Mouse (Mus musculus) frontal cortex, postnatal 25 days (tissue): Measurements from ENCODE around the gene Trpm8.

Experiments used
- DNase-seq, 2 experiments: peaks; one replicate each; pipeline ENCODE4 v3.0.0; 2022; ENCODE audit warnings: low spot score in 2 of 2

Gene Trpm8

DNA sequence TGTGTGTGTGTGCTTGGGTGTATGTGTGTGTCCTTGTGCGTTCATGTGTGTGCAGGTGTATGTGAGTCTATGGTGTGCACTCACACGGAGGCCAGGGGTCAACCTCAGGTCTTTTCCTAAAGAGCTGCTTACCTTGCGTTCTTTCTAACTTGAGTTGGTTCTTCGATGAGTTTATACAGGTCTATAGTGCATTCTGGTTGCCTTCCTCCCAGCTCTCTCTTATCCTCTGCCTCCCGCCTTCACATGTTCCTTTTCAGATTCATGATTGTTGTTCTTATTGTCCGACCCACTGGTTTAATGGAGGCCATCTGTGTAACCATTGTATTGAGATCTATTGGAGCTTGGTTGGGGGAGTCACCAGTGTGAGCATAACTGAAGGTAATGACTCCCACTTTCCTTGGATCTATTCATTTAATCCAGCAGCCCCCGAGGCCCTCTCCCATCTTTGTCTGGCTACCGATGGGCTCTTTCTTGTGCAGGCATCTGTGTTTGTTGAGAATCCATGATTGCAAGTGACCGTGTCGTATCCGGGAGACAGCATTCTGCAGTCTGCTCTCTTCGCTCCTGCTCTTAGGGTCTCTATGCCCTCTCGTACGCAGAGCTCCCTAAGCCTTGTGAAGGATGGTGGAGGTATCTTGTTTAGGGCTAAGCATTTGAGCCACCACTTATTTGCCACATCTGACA is 24.7 kb downstream of the Trpm8 start:
- no peak for DNase-seq

DNA sequence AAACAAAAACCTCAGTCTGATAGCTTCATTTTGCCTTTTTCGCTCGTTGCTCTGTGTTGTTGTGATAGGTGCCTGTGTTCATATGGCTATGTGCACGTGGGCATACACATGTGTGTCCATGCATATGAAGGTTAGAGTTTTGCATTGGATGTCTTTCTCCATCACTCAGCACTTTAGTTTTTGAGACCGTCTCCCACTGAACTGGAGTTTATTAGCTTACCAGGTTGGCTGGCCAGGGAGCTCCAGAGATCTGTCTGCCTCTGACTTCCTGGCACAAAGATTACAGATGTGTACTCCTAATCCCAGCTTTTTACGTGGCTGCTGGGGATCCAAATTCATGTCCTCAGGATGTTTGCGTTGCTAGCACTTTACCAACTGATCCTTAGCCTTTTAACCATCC is 26.3 kb downstream of the Trpm8 start:
- DNase-seq: no peak

DNA sequence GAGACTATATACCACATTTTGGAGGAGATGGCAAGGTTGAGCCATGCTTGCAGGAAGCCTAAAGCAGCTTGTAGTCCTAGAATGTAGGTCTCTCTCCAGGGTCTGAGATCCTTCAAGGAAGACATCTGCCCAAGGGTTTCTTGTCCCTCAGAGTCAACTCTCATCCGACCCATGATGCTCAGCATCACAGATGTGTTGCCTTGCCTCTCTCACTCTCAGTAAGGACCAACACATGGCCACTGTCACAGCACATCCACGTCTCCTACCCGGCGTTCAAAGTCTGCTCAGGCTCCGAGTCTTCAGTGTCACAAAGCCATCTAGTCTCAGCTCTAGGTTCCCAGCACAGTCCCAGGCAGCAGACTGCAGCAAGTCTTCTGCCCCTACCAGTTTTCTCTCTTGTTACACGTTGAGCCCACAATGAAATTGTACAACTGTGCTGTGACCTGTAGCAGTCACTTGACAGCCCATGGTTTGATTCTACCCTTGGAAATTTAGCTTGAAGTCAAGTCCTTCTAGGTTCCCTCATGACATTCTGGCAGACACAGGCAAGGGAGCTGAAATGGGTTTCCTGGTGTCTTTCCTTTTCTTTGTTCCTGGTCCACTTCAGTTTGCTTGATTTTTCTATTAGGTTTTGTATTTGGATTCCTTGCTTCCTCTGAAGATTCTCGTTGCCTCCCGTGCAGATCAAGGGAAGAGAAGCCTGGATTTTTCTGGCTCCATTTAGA is 27.0 kb downstream of the Trpm8 start:
- DNase-seq: no peak

DNA sequence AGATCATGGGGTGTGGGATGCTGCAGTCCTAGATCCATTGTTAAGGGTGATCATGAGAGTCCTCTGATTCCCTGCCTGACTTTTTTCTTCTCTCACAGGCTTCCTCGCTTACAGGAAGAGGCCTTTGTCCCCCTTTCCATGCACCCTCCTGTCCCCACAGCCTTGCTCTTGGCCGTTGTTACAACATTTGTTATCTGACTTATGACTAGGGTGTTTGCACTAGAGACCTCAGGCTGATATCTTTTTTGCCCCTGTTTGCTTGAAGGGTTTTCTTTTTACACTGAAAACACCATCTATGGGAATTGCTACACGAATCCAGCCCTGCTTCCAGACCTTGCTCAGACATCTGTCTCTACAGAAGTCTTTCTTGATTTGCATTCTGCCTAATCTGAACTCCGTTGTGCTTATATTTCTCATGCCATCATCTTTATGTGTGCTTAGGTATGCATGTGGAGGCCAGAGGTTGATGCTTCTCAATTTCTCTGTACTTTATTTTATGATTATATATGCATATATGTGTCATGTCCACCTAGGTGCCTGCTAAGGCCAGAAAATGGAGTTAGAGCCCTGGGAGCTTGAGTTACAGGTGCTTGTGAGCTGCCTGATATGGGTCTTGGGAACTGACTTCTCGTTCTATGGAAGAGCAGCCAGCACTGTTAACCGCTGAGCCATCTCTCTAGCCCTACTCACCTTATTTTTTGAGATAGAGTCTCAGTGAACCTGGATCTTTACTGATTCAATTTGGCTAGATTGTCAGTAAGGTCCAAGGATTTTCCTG is 27.7 kb downstream of the Trpm8 start:
- DNase-seq: no peak

DNA sequence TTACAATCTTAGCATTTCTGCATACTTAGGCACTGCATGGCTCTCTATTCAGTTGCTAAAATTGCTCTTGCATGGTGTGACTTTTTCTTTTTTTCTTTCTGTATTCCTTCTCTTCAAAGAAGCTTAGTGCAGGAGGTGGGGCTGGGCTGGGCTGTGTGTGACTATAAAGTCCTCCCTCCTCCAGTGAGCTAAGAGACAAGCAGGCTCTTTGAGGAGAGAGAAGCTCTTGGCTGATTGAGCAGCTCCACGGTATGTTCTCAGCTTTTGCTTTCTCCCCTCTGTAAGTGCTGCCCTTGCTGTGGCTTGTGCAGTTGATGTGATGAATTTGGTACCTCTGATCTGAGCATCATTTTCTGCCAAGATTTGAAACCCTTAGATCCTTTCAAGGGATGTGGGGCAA is 29.1 kb downstream of the Trpm8 start:
- no peak for DNase-seq

DNA sequence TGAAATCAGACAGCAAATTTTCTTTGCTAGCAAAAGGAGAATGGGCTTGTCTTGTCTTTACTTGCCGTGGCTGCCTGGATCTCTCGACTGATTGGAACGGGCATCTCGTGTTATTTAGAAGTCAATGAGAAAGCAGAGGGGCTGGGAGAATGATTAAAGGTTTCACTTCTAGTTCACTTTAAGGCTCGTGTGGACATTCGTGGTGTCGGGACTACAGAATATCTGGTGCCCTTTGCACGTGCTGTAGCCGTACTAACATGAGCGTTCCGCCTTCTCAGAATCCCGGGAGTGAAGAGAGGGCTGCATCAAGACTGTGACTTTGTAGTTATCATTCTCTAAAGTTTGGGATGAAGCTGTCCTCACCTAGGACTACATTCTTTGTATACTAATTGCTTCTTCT is 29.7 kb downstream of the Trpm8 start:
- no peak for DNase-seq

DNA sequence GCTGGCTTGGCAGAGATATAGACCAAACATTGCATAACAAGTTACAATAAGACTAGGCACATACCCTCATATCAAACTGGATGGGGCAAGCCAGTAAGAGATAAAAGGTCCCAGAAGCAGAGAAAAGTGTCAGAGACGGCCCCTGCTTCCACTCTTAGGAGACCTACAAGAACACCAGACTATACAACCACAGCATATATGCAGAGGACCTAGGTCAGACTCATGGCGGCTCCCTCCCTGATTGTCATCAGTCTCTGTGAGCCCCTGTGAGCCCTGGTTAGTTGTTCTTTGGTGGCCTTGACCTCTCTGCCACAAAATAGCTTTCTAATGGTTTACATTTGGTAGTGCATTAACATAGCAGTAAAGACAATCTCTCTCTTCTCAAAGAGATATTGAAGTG is 31.6 kb downstream of the Trpm8 start:
- no peak for DNase-seq

DNA sequence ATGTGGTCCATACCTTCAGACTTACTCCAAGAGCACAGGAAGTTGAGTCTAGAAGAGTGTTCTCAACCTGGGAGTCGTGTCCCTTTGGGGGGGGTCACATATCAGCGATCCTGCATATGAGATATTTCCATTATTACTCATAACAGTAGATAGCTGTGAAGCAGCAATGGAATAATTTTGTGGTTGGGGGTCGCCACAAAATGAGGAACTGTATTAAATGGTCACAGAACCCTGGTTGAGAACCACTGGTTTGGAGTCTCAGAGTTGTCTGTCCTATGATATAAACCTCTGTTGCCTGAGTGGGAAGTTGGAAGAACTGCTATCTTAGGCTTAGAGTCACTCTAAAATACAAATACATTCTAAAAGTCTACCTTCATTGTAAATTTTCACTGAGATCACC is 32.4 kb downstream of the Trpm8 start:
- DNase-seq: no peak

DNA sequence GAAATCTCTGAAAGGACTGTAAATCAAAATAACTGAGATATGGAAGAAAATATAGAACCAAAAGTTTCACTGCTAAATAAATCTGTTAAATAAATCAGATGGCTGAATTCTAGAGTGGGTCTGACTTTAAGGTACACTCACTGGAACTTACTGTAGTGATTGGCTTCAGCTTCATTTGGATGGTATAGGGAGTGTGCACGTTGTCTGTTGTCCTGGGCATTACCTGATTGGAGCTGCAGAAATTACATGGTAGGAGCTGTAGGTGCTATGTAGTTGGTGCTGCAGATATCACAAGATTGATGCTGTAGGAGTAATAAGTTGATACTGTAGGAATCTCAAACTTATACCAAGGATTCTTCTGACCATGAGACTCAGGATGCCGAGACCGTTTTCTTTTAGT is 32.9 kb downstream of the Trpm8 start:
- DNase-seq: no peak

DNA sequence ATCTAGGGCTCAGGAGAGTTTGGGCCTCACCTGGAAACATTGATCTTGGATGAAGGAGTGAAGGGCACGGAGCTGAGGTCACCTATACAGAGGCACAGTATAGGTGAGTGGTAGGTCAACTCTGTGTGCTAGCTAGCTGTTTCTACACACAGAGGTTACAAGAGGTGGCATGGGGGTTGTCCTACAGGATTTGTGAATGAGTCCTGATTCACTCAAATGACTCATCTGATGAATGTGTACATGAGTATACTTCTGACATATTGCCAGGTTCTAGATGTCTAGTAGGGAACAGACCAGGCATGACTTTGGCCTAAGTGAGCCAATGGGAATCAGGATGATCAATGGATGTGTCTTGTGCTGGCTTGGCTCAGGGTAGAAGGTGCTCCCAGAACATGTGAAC is 39.8 kb downstream of the Trpm8 start:
- no peak for DNase-seq

DNA sequence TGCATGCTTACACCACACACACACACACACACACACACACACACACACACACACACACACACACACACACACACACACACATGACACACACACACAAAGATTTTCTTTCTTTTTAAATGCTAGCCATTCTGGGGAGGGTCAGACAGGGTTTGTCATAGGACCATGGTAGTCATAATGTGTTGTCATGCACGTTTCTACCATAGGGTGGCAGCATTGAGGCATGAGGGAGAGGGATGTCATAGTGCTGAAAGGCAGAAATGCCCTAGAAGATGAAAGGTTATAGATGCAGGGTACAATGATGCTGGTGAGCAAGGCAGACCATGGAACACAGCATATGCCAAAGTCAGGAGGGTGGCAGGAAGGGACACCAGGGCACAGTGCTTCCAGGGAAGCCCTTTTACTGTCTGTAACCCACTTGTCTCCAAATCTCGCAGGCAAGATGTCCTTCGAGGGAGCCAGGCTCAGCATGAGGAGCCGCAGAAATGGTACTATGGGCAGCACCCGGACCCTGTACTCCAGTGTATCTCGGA is 41.1 kb downstream of the Trpm8 start:
- DNase-seq: peak in 1 of 2 experiments; percentile 31

DNA sequence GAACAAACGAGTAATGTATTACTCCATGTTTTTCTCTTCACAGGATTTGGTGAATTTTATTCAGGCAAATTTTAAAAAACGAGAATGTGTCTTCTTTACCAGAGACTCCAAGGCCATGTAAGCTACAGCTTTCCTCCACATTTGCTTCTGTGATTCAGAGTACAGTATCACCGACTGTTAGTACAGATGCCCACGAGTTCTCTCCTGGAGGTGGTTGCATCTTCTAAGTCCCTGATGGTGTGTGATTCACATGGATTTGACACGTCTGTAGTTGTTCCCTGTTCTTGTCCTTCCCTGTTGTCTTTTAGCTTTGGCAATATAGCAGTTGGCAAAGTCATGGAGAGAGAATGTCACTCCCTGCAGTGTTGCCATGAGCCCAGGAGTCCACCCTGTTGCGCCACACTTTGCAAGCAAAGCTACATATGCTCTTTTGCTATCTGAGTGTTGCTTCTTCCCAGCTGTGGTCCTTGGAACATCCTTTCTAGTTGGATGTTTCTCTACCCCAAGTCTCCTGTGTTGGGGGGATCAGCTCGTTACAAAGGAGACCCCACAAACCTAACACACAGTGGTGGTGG is 43.4 kb downstream of the Trpm8 start:
- DNase-seq: no peak

DNA sequence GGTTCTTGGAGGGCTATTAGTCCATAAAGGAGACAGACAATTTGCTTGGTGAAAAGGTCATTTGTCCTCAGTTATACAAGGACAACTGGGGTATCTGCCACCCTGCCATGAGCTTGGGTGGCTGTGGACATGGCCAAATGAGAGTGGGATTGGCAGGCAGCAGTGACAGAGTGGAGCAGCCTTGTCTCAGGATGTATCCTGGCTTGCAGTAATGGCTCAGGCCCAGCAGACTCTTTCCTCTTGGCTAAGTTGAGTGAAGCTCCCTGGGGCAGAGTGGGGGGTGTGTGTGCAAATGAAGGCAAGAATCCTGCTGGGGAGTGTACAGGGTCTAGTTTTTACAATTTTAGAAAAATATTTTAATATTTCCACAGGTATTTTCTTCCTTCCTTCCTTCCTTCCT is 44.7 kb downstream of the Trpm8 start:
- no peak for DNase-seq

DNA sequence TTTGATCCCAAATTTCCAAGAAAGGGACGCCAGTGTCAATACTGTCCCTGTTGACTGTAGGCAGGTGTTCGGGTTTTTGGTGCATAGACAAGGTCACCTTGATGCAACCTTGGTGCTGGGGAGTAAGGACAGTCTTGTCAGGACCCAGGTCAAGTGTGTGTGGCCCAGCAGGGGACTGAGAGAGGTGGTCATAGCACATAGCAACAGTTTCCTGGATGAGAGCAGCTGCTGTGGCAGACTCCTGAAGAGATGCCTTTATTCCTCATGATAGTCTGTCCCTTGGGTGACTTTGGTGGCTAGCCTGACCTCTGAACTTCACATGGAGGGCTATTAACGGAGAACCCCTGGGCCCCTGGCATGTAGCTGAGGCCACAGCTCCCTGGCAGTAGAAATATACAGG is 45.6 kb downstream of the Trpm8 start:
- DNase-seq: no peak

DNA sequence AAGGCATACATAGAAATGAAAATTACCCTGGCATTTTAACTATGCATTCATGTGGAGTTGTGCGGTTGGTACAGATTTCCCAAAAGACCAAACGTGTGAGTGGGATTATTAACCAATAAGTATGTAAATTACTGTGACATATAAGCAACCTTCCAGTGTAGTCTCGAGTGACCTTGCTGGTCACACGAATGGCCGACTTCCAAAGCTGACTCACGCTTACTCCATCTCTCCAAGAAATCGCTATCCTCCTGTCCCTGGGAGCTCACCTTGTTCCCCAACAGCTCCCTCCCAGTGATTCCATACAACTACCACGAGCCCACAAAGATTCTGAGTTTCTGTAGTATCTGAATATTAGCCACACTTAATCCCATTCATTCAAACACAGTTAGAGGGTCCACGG is 62.0 kb downstream of the Trpm8 start:
- no peak for DNase-seq

DNA sequence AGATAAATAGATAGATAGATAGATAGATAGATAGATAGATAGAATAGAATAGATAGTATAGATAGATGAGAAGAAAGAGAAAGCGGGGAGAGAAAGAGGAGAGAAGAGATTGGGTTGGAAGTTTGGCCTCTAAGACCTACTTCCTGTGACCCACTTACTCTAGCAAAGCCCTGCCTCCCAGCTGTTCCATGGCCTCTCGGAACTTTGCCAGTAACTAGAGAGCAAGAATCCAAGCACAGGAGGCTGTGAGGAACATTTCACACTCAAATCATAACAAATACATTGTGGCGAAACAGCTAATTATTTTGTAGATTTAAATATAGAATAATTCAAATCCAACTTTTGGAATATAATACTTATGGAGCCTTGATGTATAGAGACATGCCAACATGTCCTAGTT is 65.2 kb downstream of the Trpm8 start:
- DNase-seq: no peak

DNA sequence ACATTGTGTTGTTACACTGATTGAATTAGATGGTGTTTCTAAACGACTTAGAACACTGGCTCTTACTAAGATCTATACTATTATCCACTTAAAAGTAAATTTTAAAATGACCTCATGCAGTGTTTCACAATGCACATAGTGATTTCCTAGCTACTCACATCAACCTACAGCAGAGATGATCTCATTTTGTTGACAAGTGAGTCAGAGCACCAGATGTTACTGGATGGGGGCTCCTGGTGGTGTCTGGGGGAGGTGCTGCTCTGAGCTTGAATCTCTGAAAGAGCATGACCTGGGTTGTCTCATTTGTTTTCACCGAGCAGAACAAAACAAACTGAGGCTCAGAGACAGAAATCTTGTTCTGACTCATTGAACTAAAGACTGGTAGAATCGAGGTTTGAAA is 68.1 kb downstream of the Trpm8 start:
- no peak for DNase-seq

DNA sequence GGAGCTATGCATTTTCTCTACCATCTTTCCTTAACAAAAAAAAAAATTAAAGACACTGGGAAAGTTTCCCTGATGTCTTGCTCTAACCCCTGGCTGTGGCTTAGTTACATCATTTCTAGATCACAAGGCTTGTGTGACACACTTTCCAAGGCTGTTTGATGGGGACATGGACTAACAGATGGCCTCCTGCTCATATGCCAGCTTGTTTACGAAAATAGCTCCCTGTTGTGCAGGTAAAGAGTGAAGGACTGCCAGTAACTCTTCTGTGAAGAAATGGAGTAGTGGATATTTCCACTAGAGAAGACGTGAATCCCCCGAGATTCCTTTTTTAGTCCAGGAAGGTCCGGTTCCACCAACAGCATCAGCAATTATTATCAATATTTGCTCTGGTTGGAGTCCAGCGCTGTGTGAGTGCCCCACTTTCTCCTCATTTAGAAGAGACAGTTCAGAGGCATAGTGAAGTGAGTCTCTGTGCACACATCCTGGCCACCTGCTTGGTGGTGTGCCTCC is 71.1 kb downstream of the Trpm8 start:
- DNase-seq: no peak

DNA sequence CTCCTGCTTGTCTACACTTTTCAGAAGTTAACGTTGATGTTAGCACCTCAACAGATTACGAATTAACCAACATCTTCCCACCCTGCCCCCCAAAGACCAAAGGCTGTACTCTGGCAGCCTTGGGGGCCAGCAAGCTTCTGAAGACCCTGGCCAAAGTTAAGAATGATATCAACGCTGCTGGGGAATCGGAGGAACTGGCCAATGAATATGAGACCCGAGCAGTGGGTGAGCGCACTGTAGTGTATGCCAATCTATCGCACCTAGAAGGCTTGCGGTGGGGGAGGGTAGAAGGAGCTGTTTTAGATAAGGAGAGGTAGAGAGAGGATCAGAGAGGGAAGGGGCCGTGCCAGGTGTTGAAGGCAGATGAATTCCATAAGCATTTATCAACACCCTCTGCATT is 73.3 kb downstream of the Trpm8 start:
- no peak for DNase-seq

DNA sequence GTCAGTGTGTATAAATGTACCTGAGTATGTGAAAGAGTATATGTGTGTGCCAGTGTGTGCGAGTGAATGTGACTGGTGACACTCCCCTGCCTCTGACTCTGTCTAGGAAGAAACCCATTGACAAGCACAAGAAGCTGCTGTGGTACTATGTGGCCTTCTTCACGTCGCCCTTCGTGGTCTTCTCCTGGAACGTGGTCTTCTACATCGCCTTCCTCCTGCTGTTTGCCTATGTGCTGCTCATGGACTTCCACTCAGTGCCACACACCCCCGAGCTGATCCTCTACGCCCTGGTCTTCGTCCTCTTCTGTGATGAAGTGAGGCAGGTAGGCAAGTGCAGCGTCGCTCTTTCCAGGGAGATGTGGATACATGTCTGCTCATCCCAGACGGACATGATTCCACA is 77.6 kb downstream of the Trpm8 start:
- no peak for DNase-seq

DNA sequence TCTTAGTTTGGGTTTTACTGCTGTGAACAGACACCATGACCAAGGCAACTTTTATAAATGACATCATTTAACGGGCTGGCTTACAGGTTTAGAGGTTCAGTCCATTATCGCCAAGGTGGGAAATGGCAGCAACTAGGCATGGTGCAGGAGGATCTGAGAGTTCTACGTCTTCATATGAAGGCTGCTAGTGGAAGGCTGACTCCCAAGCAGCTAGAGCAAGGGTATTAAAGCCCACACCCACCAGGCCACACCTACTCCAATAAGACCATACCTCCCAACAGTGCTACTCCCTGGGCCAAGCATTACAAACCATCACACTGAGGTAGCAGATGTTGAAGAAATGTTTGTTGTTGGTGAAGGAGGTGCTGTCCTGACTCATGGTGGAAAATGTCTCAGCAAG is 78.2 kb downstream of the Trpm8 start:
- no peak for DNase-seq

DNA sequence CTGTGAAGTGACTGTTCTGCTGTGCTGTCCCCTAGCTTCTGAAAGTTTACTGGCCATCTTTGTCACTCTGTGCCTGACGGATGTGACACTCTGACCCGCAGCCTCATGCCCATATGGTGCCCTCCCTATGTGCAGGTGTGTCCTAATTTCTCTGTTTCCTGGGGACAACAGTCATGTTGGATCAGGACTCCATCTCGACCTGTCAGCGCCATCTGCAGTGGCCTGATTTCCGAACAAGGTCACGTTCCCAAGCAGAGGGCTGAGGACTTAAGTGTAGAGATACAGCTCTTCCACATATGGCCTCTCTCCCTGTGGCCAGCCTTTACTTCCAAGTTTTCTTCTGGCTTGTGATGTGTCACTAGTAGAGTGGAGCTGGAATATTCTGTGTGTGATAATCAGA is 79.2 kb downstream of the Trpm8 start:
- DNase-seq: no peak
